Mouse (Mus musculus) limb, embryonic 12.5 days (tissue): ENCODE results near the gene Met. TPM values are rescaled to one million over a fixed set of nuclear protein-coding genes. Genes with fewer than 3 reads are reported as not detected.

Experiments used
- ATAC-seq: fragments of 200-750 bp; cut with Nextera tagmentation; 2 replicates; pipeline ENCODE4 v1.8.0; 2017; ENCODE audit warnings: low read depth, moderate TSS enrichment; ENCODE audit not compliant: insufficient number of reproducible peaks, insufficient read depth, low FRiP score, low TSS enrichment
- H3K27ac ChIP-seq: fragments of 300-500 bp; sonication (generic); 2 replicates; pipeline ENCODE4 v1.5.1; 2016; ENCODE audit warnings: mild to moderate bottlenecking, moderate library complexity
- H3K27me3 ChIP-seq: fragments of 300-500 bp; sonication (generic); 2 replicates; pipeline ENCODE4 v1.6.1; 2016; ENCODE audit warnings: mild to moderate bottlenecking, moderate library complexity
- H3K36me3 ChIP-seq: fragments of 300-500 bp; sonication (generic); 2 replicates; pipeline ENCODE4 v1.6.1; 2016; ENCODE audit warnings: mild to moderate bottlenecking, moderate library complexity
- H3K4me1 ChIP-seq: fragments of 300-500 bp; sonication (generic); replicated peaks from 2 replicates; pipeline ENCODE4 v1.6.1; 2016
- H3K4me2 ChIP-seq: fragments of 300-500 bp; sonication (generic); 2 replicates; pipeline ENCODE4 v1.6.1; 2016; ENCODE audit warnings: mild to moderate bottlenecking, moderate library complexity
- H3K4me3 ChIP-seq: fragments of 300-500 bp; sonication (generic); replicated peaks from 2 replicates; pipeline ENCODE4 v1.5.1; 2016; ENCODE audit warnings: mild to moderate bottlenecking
- H3K9ac ChIP-seq: fragments of 300-500 bp; sonication (generic); replicated peaks from 2 replicates; pipeline ENCODE4 v1.6.1; 2016; ENCODE audit warnings: mild to moderate bottlenecking, moderate library complexity
- H3K9me3 ChIP-seq: fragments of 300-500 bp; sonication (generic); 2 replicates; pipeline ENCODE4 v1.6.1; 2016; ENCODE audit warnings: mild to moderate bottlenecking, moderate library complexity
- WGBS: fragments of 180-500 bp; shearing (Covaris S2); methylation state at CpG from one replicate; pipeline ENCODE4 v1.1.7; 2016; 5-methylcytosine and 5-hydroxymethylcytosine counted together
- polyA plus RNA-seq: library from polyadenylated mRNA; unstranded; fragments of >200 nt; fragmentation: Nextera tagmentation; extraction: Ambion mirVana; gene quantifications from 2 replicates; pipeline ENCODE4 v1.2.1, GENCODE M21; 2016

The Met gene
- polyA plus RNA-seq, 1 experiment from 2014 or later, result 7.7 TPM

GRCm38 (mm10) chr6:17580349-17580748 is 116.7 kb downstream of the Met start:
- ATAC-seq, result no peak
- no peak overlapping the region for H3K4me2 ChIP-seq
- WGBS, result 92% methylated on average over 3 of the region's 3 CpGs
- H3K4me1 ChIP-seq, result 0 out of 2 replicates have a peak, but pooled peaks cover 3% of the 10 kb centered on the region
- no peaks in the 10 kb centered on the region for H3K36me3 ChIP-seq
- H3K27ac ChIP-seq, result no peak overlapping the region
- no peaks in the 10 kb centered on the region for H3K27me3 ChIP-seq
- H3K9me3 ChIP-seq, result no peaks in the 10 kb centered on the region
- no peak overlapping the region for H3K4me3 ChIP-seq
- H3K9ac ChIP-seq, result no peak overlapping the region

GRCm38 (mm10) chr6:17583982-17584381 is 120.4 kb downstream of the Met start:
- WGBS, result 18% methylated on average over 13 of the region's 13 CpGs
- H3K27me3 ChIP-seq, result no peaks in the 10 kb centered on the region
- H3K9me3 ChIP-seq, result no peaks in the 10 kb centered on the region
- ATAC-seq, result no peak
- H3K27ac ChIP-seq, result no peak overlapping the region
- peak overlapping the region; percentile 56 for H3K4me2 ChIP-seq
- H3K9ac ChIP-seq, result peak overlapping the region; percentile 37; the same call in 1 of the 2 replicates
- 0 out of 2 replicates have a peak, but pooled peaks cover 3% of the 10 kb centered on the region for H3K4me1 ChIP-seq
- H3K4me3 ChIP-seq, result peak overlapping the region; percentile 38
- no peaks in the 10 kb centered on the region for H3K36me3 ChIP-seq

GRCm38 (mm10) chr6:17589049-17589952 is 125.7 kb downstream of the Met start:
- WGBS, result 16% methylated on average over 16 of the region's 16 CpGs
- Histone ChIP-seq H3K27ac (no peak overlapping the region), H3K4me1 (no peaks in the 10 kb centered on the region; the same call in 1 of the 2 replicates), H3K4me3 (no peak overlapping the region), H3K4me2 (peak overlapping the region; percentile 44), H3K36me3 (no peaks in the 10 kb centered on the region), H3K27me3 (no peaks in the 10 kb centered on the region), H3K9me3 (peaks cover 6% of the 10 kb centered on the region; the same call in 1 of the 2 replicates), H3K9ac (no peak overlapping the region; the same call in 1 of the 2 replicates)
- peak; percentile 70 for ATAC-seq

GRCm38 (mm10) chr6:17589953-17590627 is 126.5 kb downstream of the Met start:
- H3K9ac ChIP-seq, result no peak overlapping the region
- WGBS, result 26% methylated on average over 8 of the region's 8 CpGs
- ATAC-seq, result no peak

GRCm38 (mm10) chr6:17593971-17594370 is 130.4 kb downstream of the Met start:
- ATAC-seq, result no peak
- Histone ChIP-seq H3K4me1 (no peaks in the 10 kb centered on the region; the same call in 1 of the 2 replicates), H3K27ac (no peak overlapping the region), H3K4me3 (no peak overlapping the region), H3K27me3 (no peaks in the 10 kb centered on the region), H3K9ac (no peak overlapping the region), H3K4me2 (no peak overlapping the region), H3K9me3 (peaks cover 13% of the 10 kb centered on the region; the same call in 1 of the 2 replicates), H3K36me3 (no peaks in the 10 kb centered on the region)
- 86% methylated on average over 2 of the region's 2 CpGs for WGBS

More at GRCm38 (mm10) chr6:17589953-17590627, 126.5 kb downstream of the Met start:
- Histone ChIP-seq H3K9me3 (peaks cover 7% of the 10 kb centered on the region; the same call in 1 of the 2 replicates), H3K27ac (no peak overlapping the region), H3K4me1 (no peaks in the 10 kb centered on the region; the same call in 1 of the 2 replicates), H3K4me2 (no peak overlapping the region), H3K4me3 (no peak overlapping the region), H3K36me3 (no peaks in the 10 kb centered on the region), H3K27me3 (no peaks in the 10 kb centered on the region)

- 86% methylated on average over 11 of the region's 11 CpGs for WGBS
- ATAC-seq, result no peak
Observed at GRCm38 (mm10) chr6:17595712-17596462, 132.3 kb downstream of the Met start.

GRCm38 (mm10) chr6:17599373-17599772 is 135.8 kb downstream of the Met start:
- Histone ChIP-seq H3K36me3 (no peaks in the 10 kb centered on the region), H3K27ac (no peak overlapping the region), H3K9ac (no peak overlapping the region), H3K4me1 (no peaks in the 10 kb centered on the region), H3K4me2 (no peak overlapping the region), H3K27me3 (no peaks in the 10 kb centered on the region), H3K4me3 (no peak overlapping the region), H3K9me3 (peaks cover 6% of the 10 kb centered on the region; the same call in 1 of the 2 replicates)
- no peak for ATAC-seq
- WGBS, result 88% methylated on average over 5 of the region's 5 CpGs

More at GRCm38 (mm10) chr6:17595712-17596462, 132.3 kb downstream of the Met start:
- Histone ChIP-seq H3K27me3 (no peaks in the 10 kb centered on the region), H3K36me3 (no peaks in the 10 kb centered on the region), H3K4me3 (no peak overlapping the region), H3K27ac (no peak overlapping the region), H3K4me1 (no peaks in the 10 kb centered on the region), H3K4me2 (no peak overlapping the region), H3K9me3 (peaks cover 13% of the 10 kb centered on the region; the same call in 1 of the 2 replicates), H3K9ac (no peak overlapping the region)

GRCm38 (mm10) chr6:17601526-17601925 is 137.9 kb downstream of the Met start:
- Histone ChIP-seq H3K4me3 (no peak overlapping the region), H3K36me3 (no peaks in the 10 kb centered on the region), H3K27me3 (no peaks in the 10 kb centered on the region), H3K9me3 (peaks cover 6% of the 10 kb centered on the region; the same call in 1 of the 2 replicates), H3K4me1 (no peaks in the 10 kb centered on the region), H3K9ac (no peak overlapping the region), H3K27ac (no peak overlapping the region), H3K4me2 (no peak overlapping the region)
- ATAC-seq, result no peak
- 64% methylated on average over 2 of the region's 2 CpGs for WGBS

GRCm38 (mm10) chr6:17606915-17607314 is 143.3 kb downstream of the Met start:
- WGBS, result 83% methylated on average over 1 of the region's 1 CpGs
- H3K9me3 ChIP-seq, result no peaks in the 10 kb centered on the region
- H3K27me3 ChIP-seq, result no peaks in the 10 kb centered on the region
- ATAC-seq, result no peak
- H3K4me1 ChIP-seq, result no peaks in the 10 kb centered on the region
- H3K27ac ChIP-seq, result no peak overlapping the region
- no peak overlapping the region for H3K4me3 ChIP-seq
- no peaks in the 10 kb centered on the region for H3K36me3 ChIP-seq
- no peak overlapping the region for H3K4me2 ChIP-seq
- H3K9ac ChIP-seq, result no peak overlapping the region

- Histone ChIP-seq H3K27ac (no peak overlapping the region), H3K27me3 (no peaks in the 10 kb centered on the region), H3K4me2 (no peak overlapping the region), H3K36me3 (no peaks in the 10 kb centered on the region), H3K9ac (no peak overlapping the region), H3K4me1 (0 out of 2 replicates have a peak, but pooled peaks cover 5% of the 10 kb centered on the region), H3K9me3 (no peaks in the 10 kb centered on the region), H3K4me3 (no peak overlapping the region)
- no peak for ATAC-seq
- WGBS, result 91% methylated on average over 11 of the region's 11 CpGs
Observed at GRCm38 (mm10) chr6:17611352-17612010, 147.9 kb downstream of the Met start.
